Mouse (Mus musculus) kidney, adult 2 months (tissue): ENCODE data around the gene Gp1bb.

Experiments used
- CTCF ChIP-seq: fragments of 200-500 bp; conservative IDR thresholded peaks from 2 replicates; pipeline ENCODE4 v1.5.1; 2011; ENCODE audit warnings: low read depth, mild to moderate bottlenecking, control low read depth, low read length, moderate library complexity, mixed read lengths; ENCODE audit not compliant: insufficient read depth, insufficient read length
- POLR2A ChIP-seq: fragments of 200-500 bp; IDR thresholded peaks from one replicate; pipeline ENCODE4 v1.6.1; 2011; ENCODE audit warnings: low read depth, low read length, control low read depth

GRCm38 (mm10) chr16:18577071-18577470 lies 45.1 kb downstream of the Gp1bb start:
- no peak for TF ChIP-seq CTCF
- TF ChIP-seq POLR2A: no peak
